Mouse (Mus musculus) spleen, adult 10 weeks (tissue): ENCODE measurements around the gene Mcpt4. TPM values are rescaled to one million over a fixed set of nuclear protein-coding genes. Genes with fewer than 3 reads are reported as not detected.

Experiments
- polyA plus RNA-seq: library from polyadenylated mRNA; stranded (reverse); fragments of 350-450 nt; fragmentation: Illumina TruSeq; extraction: RNeasy Lipid Tissue Mini Kit (QIAGEN cat#74804); gene quantifications from one replicate; pipeline ENCODE4 v1.2.3, GENCODE M21; 2015; ENCODE audit warnings: low replicate concordance; ENCODE audit not compliant: insufficient read depth

Mcpt4 gene
- polyA plus RNA-seq: 3.9 TPM

GRCm38 (mm10) chr14:56062213-56062612 lies at the start of gene Mcpt4:
Gene Mcpt4, minus strand, starts transcription at chr14:56062313.

GRCm38 (mm10) chr14:56102386-56102785 lies 40.3 kb upstream of the Mcpt4 start, which contains the start of gene Ctsg:
Gene Ctsg, minus strand, starts transcription at chr14:56102574.

GRCm38 (mm10) chr14:56085167-56085566 lies 23.1 kb upstream of the Mcpt4 start, which contains the start of gene Mcpt8:
Gene Mcpt8, minus strand, starts transcription at chr14:56085273.

GRCm38 (mm10) chr14:56041792-56042191 lies 20.3 kb downstream of the Mcpt4 start, which contains the start of gene Mcpt2:
Gene Mcpt2, plus strand, starts transcription at chr14:56042041.

GRCm38 (mm10) chr14:56030395-56030794 lies 31.7 kb downstream of the Mcpt4 start, which contains the start of gene Mcpt9:
Gene Mcpt9, minus strand, starts transcription at chr14:56030495.

GRCm38 (mm10) chr14:56017671-56018070 lies 44.4 kb downstream of the Mcpt4 start, which contains the start of gene Mcpt1:
Gene Mcpt1, plus strand, starts transcription at chr14:56017971.

Other genes starting within 250 kb of the Mcpt4 start
- 3.8 TPM for gene Nfatc4, start 239.2 kb downstream of the Mcpt4 start, polyA plus RNA-seq
- gene Nynrin, start 208.3 kb downstream of the Mcpt4 start, polyA plus RNA-seq: 2.3 TPM
- gene Cbln3, start 177.9 kb downstream of the Mcpt4 start, polyA plus RNA-seq: 0.12 TPM
- gene Khnyn, start 177.4 kb downstream of the Mcpt4 start, polyA plus RNA-seq: 59.4 TPM
- gene Sdr39u1, start 162.0 kb downstream of the Mcpt4 start, polyA plus RNA-seq: 28.8 TPM
- 4.4 TPM for gene Cma1, start 117.6 kb downstream of the Mcpt4 start, polyA plus RNA-seq
- not detected for gene Cma2, start 111.3 kb downstream of the Mcpt4 start, polyA plus RNA-seq
- gene Mcpt1, start 44.3 kb downstream of the Mcpt4 start, polyA plus RNA-seq: not detected
- not detected for gene Mcpt9, start 31.8 kb downstream of the Mcpt4 start, polyA plus RNA-seq
- gene Mcpt2, start 20.3 kb downstream of the Mcpt4 start, polyA plus RNA-seq: 0.32 TPM
- gene Mcpt8, start 23.0 kb upstream of the Mcpt4 start, polyA plus RNA-seq: 0.79 TPM
- gene Ctsg, start 40.3 kb upstream of the Mcpt4 start, polyA plus RNA-seq: 0.68 TPM
- not detected for gene Gzme, start 58.3 kb upstream of the Mcpt4 start, polyA plus RNA-seq
- gene Gzmd, start 70.3 kb upstream of the Mcpt4 start, polyA plus RNA-seq: not detected
- gene Gzmg, start 97.3 kb upstream of the Mcpt4 start, polyA plus RNA-seq: not detected
- not detected for gene Gzmn, start 112.3 kb upstream of the Mcpt4 start, polyA plus RNA-seq
- gene Gzmf, start 149.1 kb upstream of the Mcpt4 start, polyA plus RNA-seq: not detected
- gene Gzmc, start 172.3 kb upstream of the Mcpt4 start, polyA plus RNA-seq: 0.48 TPM
- gene Gzmb, start 199.9 kb upstream of the Mcpt4 start, polyA plus RNA-seq: 8.5 TPM